Mouse (Mus musculus) kidney, adult 2 months (tissue): ENCODE data around the gene Mcm5. TPM values are rescaled to one million over a fixed set of nuclear protein-coding genes. Genes with fewer than 3 reads are reported as not detected.

Experiments used
- DNase-seq: peaks from one replicate; pipeline ENCODE4 v3.0.0; 2021
- H3K27ac ChIP-seq: fragments of 200-500 bp; 2 replicates; pipeline ENCODE4 v1.5.1; 2012; ENCODE audit warnings: low read depth, low read length, control low read depth, inconsistent platforms; ENCODE audit not compliant: insufficient read depth
- H3K27me3 ChIP-seq: fragments of 200-500 bp; replicated peaks from 2 replicates; pipeline ENCODE4 v1.6.1; 2012; ENCODE audit warnings: mild to moderate bottlenecking, moderate library complexity, low read length, inconsistent platforms; ENCODE audit not compliant: control insufficient read depth, insufficient read depth
- H3K36me3 ChIP-seq: fragments of 200-500 bp; 2 replicates; pipeline ENCODE4 v1.6.1; 2012; ENCODE audit warnings: mild to moderate bottlenecking, moderate library complexity, low read length, inconsistent platforms; ENCODE audit not compliant: control insufficient read depth, insufficient read depth
- H3K4me1 ChIP-seq: fragments of 200-500 bp; 2 replicates; pipeline ENCODE4 v1.6.1; 2011; ENCODE audit warnings: low read length; ENCODE audit not compliant: control insufficient read depth, insufficient read depth
- H3K4me3 ChIP-seq: fragments of 200-500 bp; 2 replicates; pipeline ENCODE4 v1.5.1; 2011; ENCODE audit warnings: mild to moderate bottlenecking, low read depth, low read length, control low read depth; ENCODE audit not compliant: insufficient read depth
- CTCF ChIP-seq: fragments of 200-500 bp; conservative IDR thresholded peaks from 2 replicates; pipeline ENCODE4 v1.5.1; 2011; ENCODE audit warnings: low read depth, mild to moderate bottlenecking, control low read depth, low read length, moderate library complexity, mixed read lengths; ENCODE audit not compliant: insufficient read depth, insufficient read length
- POLR2A ChIP-seq: fragments of 200-500 bp; IDR thresholded peaks from one replicate; pipeline ENCODE4 v1.6.1; 2011; ENCODE audit warnings: low read depth, low read length, control low read depth
- WGBS: fragments of 180-500 bp; shearing (Covaris S2); methylation state at CpG from one replicate; pipeline ENCODE4 v1.1.7; 2018; 5-methylcytosine and 5-hydroxymethylcytosine counted together
- polyA plus RNA-seq: library from polyadenylated mRNA; depleted of rRNA; stranded (reverse); fragments of >200 nt; gene quantifications from 2 replicates; pipeline ENCODE4 v1.2.3, GENCODE M21; 2012

Mcm5 gene
- polyA plus RNA-seq, 1 experiment, result 5.7 TPM

- no peaks in the 10 kb centered on the region for H3K36me3 ChIP-seq
Observed at GRCm38 (mm10) chr8:75127406-75127805, 18.0 kb downstream of the Mcm5 start.

GRCm38 (mm10) chr8:75132485-75132884 is 23.1 kb downstream of the Mcm5 start:
- H3K27ac ChIP-seq, result no peak overlapping the region
- no peaks in the 10 kb centered on the region for H3K4me1 ChIP-seq
- H3K27me3 ChIP-seq, result no peaks in the 10 kb centered on the region
- peak; percentile 52 for DNase-seq
- no peaks in the 10 kb centered on the region for H3K36me3 ChIP-seq
- no peak for TF ChIP-seq POLR2A
- TF ChIP-seq CTCF, result peak; percentile 87
- 8% methylated on average over 3 of the region's 3 CpGs for WGBS
- H3K4me3 ChIP-seq, result no peak overlapping the region

More at GRCm38 (mm10) chr8:75127406-75127805, 18.0 kb downstream of the Mcm5 start:
- H3K4me1 ChIP-seq, result no peaks in the 10 kb centered on the region
- no peak overlapping the region for H3K27ac ChIP-seq
- TF ChIP-seq POLR2A (no peak), CTCF (no peak)
- H3K27me3 ChIP-seq, result no peaks in the 10 kb centered on the region
- no peak overlapping the region for H3K4me3 ChIP-seq
- WGBS, result 67% methylated on average over 1 of the region's 1 CpGs
- DNase-seq, result no peak

DNA sequence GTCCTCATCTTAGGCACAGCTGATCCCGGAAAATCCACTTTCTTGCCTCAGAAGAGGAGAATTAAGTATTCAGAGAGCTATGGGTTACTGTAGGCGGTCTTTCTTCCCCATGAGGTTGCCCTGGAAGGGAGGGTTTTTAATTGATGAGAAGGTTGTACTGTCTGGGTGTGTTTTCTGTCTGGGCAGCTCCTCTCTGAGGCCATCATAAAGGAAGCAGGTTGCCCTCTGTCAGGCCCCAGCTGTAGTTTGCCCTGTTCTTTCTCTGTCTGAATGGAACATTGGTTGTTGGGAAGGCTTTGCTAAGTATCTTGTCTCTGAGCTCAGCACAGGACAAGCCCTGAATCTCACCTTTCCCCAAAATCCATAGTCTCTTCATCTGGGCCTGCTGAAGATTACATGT is 24.0 kb downstream of the Mcm5 start:
- Histone ChIP-seq H3K27me3 (no peaks in the 10 kb centered on the region), H3K27ac (no peak overlapping the region), H3K36me3 (no peaks in the 10 kb centered on the region), H3K4me3 (no peak overlapping the region), H3K4me1 (no peaks in the 10 kb centered on the region)
- TF ChIP-seq POLR2A (no peak), CTCF (no peak)
- WGBS, result 88% methylated on average over 2 of the region's 2 CpGs
- DNase-seq, result no peak

- 45% methylated on average over 2 of the region's 2 CpGs for WGBS
- Histone ChIP-seq H3K36me3 (no peaks in the 10 kb centered on the region), H3K4me3 (no peak overlapping the region), H3K27ac (no peak overlapping the region), H3K4me1 (no peaks in the 10 kb centered on the region), H3K27me3 (no peaks in the 10 kb centered on the region)
- TF ChIP-seq POLR2A (no peak), CTCF (no peak)
- no peak for DNase-seq
Observed at GRCm38 (mm10) chr8:75134603-75135391, 25.4 kb downstream of the Mcm5 start.

DNA sequence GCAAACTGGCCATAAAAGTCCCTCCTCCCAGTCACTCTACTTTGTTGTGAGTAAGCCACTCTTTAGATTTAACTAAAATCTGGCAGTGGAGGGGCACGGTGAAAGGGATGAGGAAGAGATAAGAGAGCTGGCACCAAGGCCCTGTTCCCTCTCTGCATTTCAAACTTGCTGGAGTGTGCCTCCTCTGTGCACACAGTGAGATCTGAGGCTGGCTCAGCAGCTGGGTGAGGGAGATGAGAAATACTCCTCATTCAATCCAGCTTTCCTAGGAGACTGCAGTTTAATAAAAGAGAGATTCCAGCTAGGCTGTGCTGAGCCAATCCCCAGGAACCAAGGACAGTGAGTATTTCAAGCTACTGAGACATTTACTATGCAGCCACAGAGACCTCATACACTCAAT is 26.4 kb downstream of the Mcm5 start:
- 32% methylated on average over 1 of the region's 1 CpGs for WGBS
- TF ChIP-seq CTCF, result no peak
- TF ChIP-seq POLR2A, result no peak
- no peak overlapping the region for H3K4me3 ChIP-seq
- no peaks in the 10 kb centered on the region for H3K36me3 ChIP-seq
- no peaks in the 10 kb centered on the region for H3K4me1 ChIP-seq
- no peak overlapping the region for H3K27ac ChIP-seq
- no peaks in the 10 kb centered on the region for H3K27me3 ChIP-seq
- no peak for DNase-seq

GRCm38 (mm10) chr8:75136256-75136655 is 26.9 kb downstream of the Mcm5 start:
- no peak overlapping the region for H3K27ac ChIP-seq
- no peak for TF ChIP-seq CTCF
- H3K36me3 ChIP-seq, result no peaks in the 10 kb centered on the region
- H3K4me3 ChIP-seq, result no peak overlapping the region
- DNase-seq, result no peak
- H3K27me3 ChIP-seq, result no peaks in the 10 kb centered on the region
- no peaks in the 10 kb centered on the region for H3K4me1 ChIP-seq
- 61% methylated on average over 2 of the region's 2 CpGs for WGBS

DNA sequence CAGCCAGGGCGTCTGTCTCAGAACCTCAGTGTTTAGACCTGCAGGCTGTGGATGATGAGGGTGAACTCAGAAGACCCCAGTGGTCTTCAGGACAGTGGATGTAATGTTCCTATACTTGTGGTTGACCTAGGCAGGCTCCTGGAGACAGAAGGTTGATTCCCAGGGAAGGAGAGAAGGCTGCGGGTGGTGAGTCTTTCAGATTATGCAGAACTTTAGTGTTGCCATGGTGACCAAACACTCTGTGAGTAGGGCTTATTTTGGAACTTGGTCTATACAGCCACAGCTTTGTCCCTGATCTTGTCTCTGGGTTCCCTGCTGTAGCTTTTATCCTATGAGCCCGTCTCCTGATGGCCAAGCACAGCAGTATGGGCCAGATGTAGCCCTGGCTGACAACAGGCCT is 28.2 kb downstream of the Mcm5 start:
- no peak for DNase-seq
- H3K4me3 ChIP-seq, result no peak overlapping the region
- 97% methylated on average over 3 of the region's 3 CpGs for WGBS
- no peaks in the 10 kb centered on the region for H3K27me3 ChIP-seq
- H3K4me1 ChIP-seq, result no peaks in the 10 kb centered on the region
- no peak for TF ChIP-seq CTCF
- no peak for TF ChIP-seq POLR2A
- H3K27ac ChIP-seq, result no peak overlapping the region
- H3K36me3 ChIP-seq, result no peaks in the 10 kb centered on the region
